Mouse (Mus musculus): Measurements from ENCODE around the gene Sumf2. TPM values are rescaled to one million over a fixed set of nuclear protein-coding genes. Genes with fewer than 3 reads are reported as not detected.

Gene Sumf2
- 29.9 and 39.3 TPM in 2 replicates for polyA plus RNA-seq (2011; ENCODE audit: insufficient read length, low read depth, missing spikeins)

- H3K4me3 ChIP-seq (ENCODE audit: insufficient read depth, low read length) = peak within 1 kb of the TSS; percentile 92
Measured at GRCm38 (mm10) chr5:129846752-129847557, at the start of gene Sumf2. TSS of gene Sumf2 (plus strand) at chr5:129846986.

GRCm38 (mm10) chr5:129844848-129845247, 1.9 kb upstream of the Sumf2 start:
- Histone ChIP-seq H3K27ac (ENCODE audit: insufficient read depth, low read length) (no peak overlapping the region), H3K4me1 (ENCODE audit: control insufficient read depth, insufficient read depth, low read length) (no peaks in the 10 kb centered on the region; the same call in 1 of the 2 replicates), H3K4me3 (ENCODE audit: insufficient read depth, low read length) (no peak overlapping the region)
- no peak for TF ChIP-seq CTCF (IDR thresholded peaks at IDR 0.05; ENCODE audit: borderline replicate concordance, insufficient read depth, low read length)
- TF ChIP-seq POLR2A (IDR thresholded peaks at IDR 0.05; ENCODE audit: low read depth, low read length) = no peak

More at GRCm38 (mm10) chr5:129846752-129847557, at the start of gene Sumf2:
- TF ChIP-seq CTCF (IDR thresholded peaks at IDR 0.05; ENCODE audit: borderline replicate concordance, insufficient read depth, low read length) (no peak), POLR2A (IDR thresholded peaks at IDR 0.05; ENCODE audit: low read depth, low read length) (peak; percentile 97)
- Histone ChIP-seq H3K4me1 (ENCODE audit: control insufficient read depth, insufficient read depth, low read length) (no peaks in the 10 kb centered on the region; the same call in 1 of the 2 replicates), H3K27ac (ENCODE audit: insufficient read depth, low read length) (no peak within 1 kb of the TSS)

- Histone ChIP-seq H3K4me3 (ENCODE audit: insufficient read depth, low read length) (peak overlapping the region; percentile 92), H3K4me1 (ENCODE audit: control insufficient read depth, insufficient read depth, low read length) (no peaks in the 10 kb centered on the region; the same call in 1 of the 2 replicates), H3K27ac (ENCODE audit: insufficient read depth, low read length) (no peak overlapping the region)
- TF ChIP-seq POLR2A (IDR thresholded peaks at IDR 0.05; ENCODE audit: low read depth, low read length) (no peak), CTCF (IDR thresholded peaks at IDR 0.05; ENCODE audit: borderline replicate concordance, insufficient read depth, low read length) (no peak)
Measured at GRCm38 (mm10) chr5:129847558-129847820, 703 bp downstream of the Sumf2 start.

- H3K27ac ChIP-seq (ENCODE audit: insufficient read depth, low read length) = no peak overlapping the region
- no peaks in the 10 kb centered on the region for H3K4me1 ChIP-seq (ENCODE audit: control insufficient read depth, insufficient read depth, low read length)
- H3K4me3 ChIP-seq (ENCODE audit: insufficient read depth, low read length) = no peak overlapping the region
- TF ChIP-seq CTCF (IDR thresholded peaks at IDR 0.05; ENCODE audit: borderline replicate concordance, insufficient read depth, low read length) = no peak
Measured at GRCm38 (mm10) chr5:129855163-129855562, 8.4 kb downstream of the Sumf2 start.

- Histone ChIP-seq H3K4me1 (ENCODE audit: control insufficient read depth, insufficient read depth, low read length) (no peaks in the 10 kb centered on the region), H3K27ac (ENCODE audit: insufficient read depth, low read length) (no peak overlapping the region), H3K4me3 (ENCODE audit: insufficient read depth, low read length) (no peak overlapping the region)
- TF ChIP-seq CTCF (IDR thresholded peaks at IDR 0.05; ENCODE audit: borderline replicate concordance, insufficient read depth, low read length) (peak; percentile 16; the same call in 1 of the 2 replicates), POLR2A (IDR thresholded peaks at IDR 0.05; ENCODE audit: low read depth, low read length) (no peak)
Measured at GRCm38 (mm10) chr5:129856414-129856813, 9.6 kb downstream of the Sumf2 start.

GRCm38 (mm10) chr5:129862325-129862724, 15.5 kb downstream of the Sumf2 start:
- no peak for TF ChIP-seq POLR2A (IDR thresholded peaks at IDR 0.05; ENCODE audit: low read depth, low read length)
- TF ChIP-seq CTCF (IDR thresholded peaks at IDR 0.05; ENCODE audit: borderline replicate concordance, insufficient read depth, low read length) = no peak
- no peaks in the 10 kb centered on the region for H3K4me1 ChIP-seq (ENCODE audit: control insufficient read depth, insufficient read depth, low read length)
- no peak overlapping the region for H3K27ac ChIP-seq (ENCODE audit: insufficient read depth, low read length)
- H3K4me3 ChIP-seq (ENCODE audit: insufficient read depth, low read length) = no peak overlapping the region

- H3K4me1 ChIP-seq (ENCODE audit: control insufficient read depth, insufficient read depth, low read length) = no peaks in the 10 kb centered on the region
- H3K27ac ChIP-seq (ENCODE audit: insufficient read depth, low read length) = no peak overlapping the region
- H3K4me3 ChIP-seq (ENCODE audit: insufficient read depth, low read length) = no peak overlapping the region
- TF ChIP-seq POLR2A (IDR thresholded peaks at IDR 0.05; ENCODE audit: low read depth, low read length) = no peak
- TF ChIP-seq CTCF (IDR thresholded peaks at IDR 0.05; ENCODE audit: borderline replicate concordance, insufficient read depth, low read length) = no peak
Measured at GRCm38 (mm10) chr5:129864467-129864866, 17.7 kb downstream of the Sumf2 start.

- H3K4me3 ChIP-seq (ENCODE audit: insufficient read depth, low read length) = no peak overlapping the region
- no peak overlapping the region for H3K27ac ChIP-seq (ENCODE audit: insufficient read depth, low read length)
- TF ChIP-seq POLR2A (IDR thresholded peaks at IDR 0.05; ENCODE audit: low read depth, low read length) (no peak), CTCF (IDR thresholded peaks at IDR 0.05; ENCODE audit: borderline replicate concordance, insufficient read depth, low read length) (no peak)
- no peaks in the 10 kb centered on the region for H3K4me1 ChIP-seq (ENCODE audit: control insufficient read depth, insufficient read depth, low read length)
Measured at GRCm38 (mm10) chr5:129865841-129866240, 19.1 kb downstream of the Sumf2 start.

GRCm38 (mm10) chr5:129869238-129869995, 22.6 kb downstream of the Sumf2 start:
- TF ChIP-seq CTCF (IDR thresholded peaks at IDR 0.05; ENCODE audit: borderline replicate concordance, insufficient read depth, low read length) = no peak
- no peak for TF ChIP-seq POLR2A (IDR thresholded peaks at IDR 0.05; ENCODE audit: low read depth, low read length)
- Histone ChIP-seq H3K4me1 (ENCODE audit: control insufficient read depth, insufficient read depth, low read length) (no peaks in the 10 kb centered on the region), H3K27ac (ENCODE audit: insufficient read depth, low read length) (no peak overlapping the region), H3K4me3 (ENCODE audit: insufficient read depth, low read length) (no peak overlapping the region)

- Histone ChIP-seq H3K27ac (ENCODE audit: insufficient read depth, low read length) (no peak overlapping the region), H3K4me3 (ENCODE audit: insufficient read depth, low read length) (no peak overlapping the region), H3K4me1 (ENCODE audit: control insufficient read depth, insufficient read depth, low read length) (no peaks in the 10 kb centered on the region)
- TF ChIP-seq POLR2A (IDR thresholded peaks at IDR 0.05; ENCODE audit: low read depth, low read length) = no peak
Measured at GRCm38 (mm10) chr5:129871238-129871637, 24.5 kb downstream of the Sumf2 start.

Measured in embryonic fibroblast, embryonic 13.5 days (primary cell).